Mouse (Mus musculus): ENCODE results near the gene Atp5c1. TPM values are rescaled to one million over a fixed set of nuclear protein-coding genes. Genes with fewer than 3 reads are reported as not detected.

Atp5c1 gene
- polyA plus RNA-seq, 1 experiment from 2014 or later: 1,501 TPM

Other genes starting within 250 kb of the Atp5c1 start
- not detected in 2 replicates for gene 4930412O13Rik, start 199.3 kb downstream of the Atp5c1 start, polyA plus RNA-seq (2015; fragmentation: Nextera tagmentation; extraction: Ambion mirVana)
- not detected in 2 replicates for gene 9230102O04Rik, start 191.0 kb downstream of the Atp5c1 start, polyA plus RNA-seq (2015; fragmentation: Nextera tagmentation; extraction: Ambion mirVana)
- gene Gata3, start 190.5 kb downstream of the Atp5c1 start, polyA plus RNA-seq (2015; fragmentation: Nextera tagmentation; extraction: Ambion mirVana): 5.4 and 11.9 TPM in 2 replicates
- gene Taf3, start 31.9 kb downstream of the Atp5c1 start, polyA plus RNA-seq (2015; fragmentation: Nextera tagmentation; extraction: Ambion mirVana): 7.5 and 8.3 TPM in 2 replicates
- 21.3 and 22.5 TPM in 2 replicates for gene Kin, start 83 bp upstream of the Atp5c1 start, polyA plus RNA-seq (2015; fragmentation: Nextera tagmentation; extraction: Ambion mirVana)
- gene Itih2, start 50.9 kb upstream of the Atp5c1 start, polyA plus RNA-seq (2015; fragmentation: Nextera tagmentation; extraction: Ambion mirVana): 0.58 and 0.62 TPM in 2 replicates
- gene Itih5, start 73.1 kb upstream of the Atp5c1 start, polyA plus RNA-seq (2015; fragmentation: Nextera tagmentation; extraction: Ambion mirVana): 9.8 and 10.3 TPM in 2 replicates

Data from heart, embryonic 16.5 days (tissue).